Mouse (Mus musculus): Measurements from ENCODE around the gene Gstm5.

GRCm38 (mm10) chr3:107927841-107928240 is 32.2 kb downstream of the Gstm5 start:
- TF ChIP-seq POLR2A (IDR thresholded peaks at IDR 0.05; ENCODE audit: low read depth, low read length): no peak
- TF ChIP-seq CTCF (conservative IDR thresholded peaks at IDR 0.05; ENCODE audit: insufficient read depth, insufficient read length, low read depth, low read length): no peak

Measured in kidney, adult 2 months (tissue).